Mouse (Mus musculus) E14TG2a.4 (cell line): ENCODE measurements at regions not wholly inside any gene's neighbourhood (a gene's known extent, or its start where the extent isn't known, plus 50 kb on each side); places are given as distances from the start of the nearest gene placed in this dataset.

Source experiments
- CTCF ChIP-seq: conservative IDR thresholded peaks from 2 replicates; pipeline ENCODE4 v1.5.1; 2014; ENCODE audit warnings: low read length
- NANOG ChIP-seq: IDR thresholded peaks from 2 replicates; pipeline ENCODE4 v1.6.1; 2014; ENCODE audit warnings: borderline replicate concordance, low read length, mixed read lengths

DNA sequence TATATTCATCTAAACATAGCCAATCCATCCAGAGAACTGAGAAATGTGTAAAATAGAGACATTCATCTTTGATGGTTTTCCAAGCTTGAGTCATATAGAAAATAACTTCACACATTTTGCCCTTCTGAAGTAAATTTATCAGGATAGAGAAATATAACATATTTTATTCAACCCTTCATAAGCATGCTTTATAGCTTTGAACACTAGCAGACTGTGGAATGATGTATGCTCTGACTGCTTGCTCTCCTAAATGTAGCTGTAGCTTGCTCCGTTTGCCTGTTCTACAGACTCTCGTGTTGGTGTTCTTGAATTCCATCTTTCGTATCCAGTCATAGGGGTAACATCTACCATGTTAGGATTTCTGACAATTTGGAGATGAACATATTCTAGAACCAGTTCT, 800.7 kb downstream of the Serpinb8 start:
- no peak for TF ChIP-seq CTCF
- no peak for TF ChIP-seq NANOG
